ENCODE assay signal across 9 mouse cellular contexts in genomic region chr6:30508824-30509223, GRCm38 (mm10). TPM values are rescaled to one million over a fixed set of nuclear protein-coding genes. Genes with fewer than 3 reads are reported as not detected.
DNase-seq lines count a peak whose midpoint lies in the region; ATAC-seq and TF ChIP-seq lines count a peak whose summit lies in the region.
"Had no signal": no experiment of that assay in that cellular context is flagged by ENCODE, and none has a peak within 500 bp of the region (broad histone marks: within the 10 kb centered on the region; RNA-seq: fewer than 3 reads in every experiment).

No protein-coding gene starts in this region.

- no peak for TF ChIP-seq CTCF in embryonic fibroblast, embryonic 13.5 days (IDR thresholded peaks at IDR 0.05; ENCODE audit: borderline replicate concordance, insufficient read depth, low read length)

- peak overlapping the region; percentile 97 for H3K27ac ChIP-seq in lung, embryonic 15.5 days
- H3K27ac ChIP-seq in embryonic fibroblast, embryonic 13.5 days (ENCODE audit: insufficient read depth, low read length): peak overlapping the region; percentile 94
- peak overlapping the region; percentile 98 for H3K27ac ChIP-seq in limb, embryonic 10.5 days
- H3K27ac ChIP-seq in neural tube, embryonic 15.5 days (replicated peaks): peak overlapping the region; percentile 96

- no peak for TF ChIP-seq POLR2A in embryonic fibroblast, embryonic 13.5 days (IDR thresholded peaks at IDR 0.05; ENCODE audit: low read depth, low read length)

- peak overlapping the region; percentile 79 for H3K9ac ChIP-seq in lung, embryonic 15.5 days
- peak overlapping the region; percentile 68 for H3K9ac ChIP-seq in neural tube, embryonic 15.5 days (replicated peaks)

- no peaks in the 10 kb centered on the region for H3K27me3 ChIP-seq in lung, embryonic 15.5 days
- H3K27me3 ChIP-seq in limb, embryonic 10.5 days (ENCODE audit: low read depth, poor library complexity, severe bottlenecking): no peaks in the 10 kb centered on the region
- H3K27me3 ChIP-seq in neural tube, embryonic 15.5 days (replicated peaks): no peaks in the 10 kb centered on the region

- peaks cover 10% of the 10 kb centered on the region for H3K4me1 ChIP-seq in lung, embryonic 15.5 days
- no peaks in the 10 kb centered on the region for H3K4me1 ChIP-seq in embryonic fibroblast, embryonic 13.5 days (ENCODE audit: control insufficient read depth, insufficient read depth, low read length)
- H3K4me1 ChIP-seq in limb, embryonic 10.5 days: peaks cover 22% of the 10 kb centered on the region
- H3K4me1 ChIP-seq in neural tube, embryonic 15.5 days: peaks cover 7% of the 10 kb centered on the region

- H3K4me2 ChIP-seq in lung, embryonic 15.5 days: peak overlapping the region; percentile 59
- peak overlapping the region; percentile 72 for H3K4me2 ChIP-seq in neural tube, embryonic 15.5 days

- no peak for DNase-seq in lung, adult 18-20 months
- no peak for DNase-seq in limb, embryonic 10.5 days (ENCODE audit: low spot score)
- no peak for DNase-seq in cerebellum, postnatal 36 days
- no peak for DNase-seq in cerebellum, adult 9-11 months
- no peak for DNase-seq in layer of hippocampus, postnatal 10 days (ENCODE audit: low spot score in 2 of 2)

- no peak for ATAC-seq in lung, embryonic 15.5 days (ENCODE audit: borderline replicate concordance, extremely low read depth, low FRiP score, low TSS enrichment)
- ATAC-seq in neural tube, embryonic 15.5 days (ENCODE audit: low FRiP score): no peak

- peaks cover 19% of the 10 kb centered on the region for H3K36me3 ChIP-seq in lung, embryonic 15.5 days
- H3K36me3 ChIP-seq in limb, embryonic 10.5 days: peaks cover 37% of the 10 kb centered on the region
- peaks cover 4% of the 10 kb centered on the region; the same call in 1 of the 2 replicates for H3K36me3 ChIP-seq in neural tube, embryonic 15.5 days

- 9% methylated on average over 2 of the region's 2 CpGs for WGBS in lung, embryonic 15.5 days
- 12% methylated on average over 2 of the region's 2 CpGs for whole genome bisulfite sequencing in limb, embryonic 10.5 days
- 3% methylated on average over 2 of the region's 2 CpGs for WGBS in neural tube, embryonic 15.5 days

- H3K9me3 ChIP-seq in lung, embryonic 15.5 days: no peaks in the 10 kb centered on the region
- H3K9me3 ChIP-seq in limb, embryonic 10.5 days (replicated peaks): no peaks in the 10 kb centered on the region
- H3K9me3 ChIP-seq in neural tube, embryonic 15.5 days (replicated peaks): no peaks in the 10 kb centered on the region

- peak overlapping the region; percentile 54 for H3K4me3 ChIP-seq in lung, embryonic 15.5 days
- H3K4me3 ChIP-seq in embryonic fibroblast, embryonic 13.5 days (ENCODE audit: insufficient read depth, low read length): peak overlapping the region; percentile 73
- peak overlapping the region; percentile 65 for H3K4me3 ChIP-seq in limb, embryonic 10.5 days
- peak overlapping the region; percentile 58 for H3K4me3 ChIP-seq in neural tube, embryonic 15.5 days (replicated peaks)

RNA-seq across cellular contexts. Expression of gene Tmem209, which starts 0.8 kb away (rescaled TPM):
- polyA plus RNA-seq in lung, embryonic 15.5 days (2015; fragmentation: Nextera tagmentation; extraction: Ambion mirVana): 35.3 and 39.6 TPM in 2 replicates
- 68.8 and 84.7 TPM in 2 replicates for polyA plus RNA-seq in embryonic fibroblast, embryonic 13.5 days (2011; ENCODE audit: insufficient read length, low read depth, missing spikeins)
- polyA plus RNA-seq in limb, embryonic 10.5 days (2016; fragmentation: Nextera tagmentation; extraction: Ambion mirVana): 45.7 and 51.6 TPM in 2 replicates
- 21.1 and 29.6 TPM in 2 replicates for polyA plus RNA-seq in neural tube, embryonic 15.5 days (2015; fragmentation: Nextera tagmentation; extraction: Ambion mirVana)
- total RNA-seq in layer of hippocampus, postnatal 10 days (2021): 10 to 100 TPM; 16.2 to 19.4 TPM

RNA-seq across cellular contexts. Expression of gene Ssmem1, which starts 0.8 kb away (rescaled TPM):
- 0.12 TPM in 1 of 2 replicates, not detected in the other for polyA plus RNA-seq in lung, embryonic 15.5 days (2015; fragmentation: Nextera tagmentation; extraction: Ambion mirVana)
- polyA plus RNA-seq in embryonic fibroblast, embryonic 13.5 days (2011; ENCODE audit: insufficient read length, low read depth, missing spikeins): not detected in 2 replicates
- 0.38 and 0.59 TPM in 2 replicates for polyA plus RNA-seq in limb, embryonic 10.5 days (2016; fragmentation: Nextera tagmentation; extraction: Ambion mirVana)
- polyA plus RNA-seq in neural tube, embryonic 15.5 days (2015; fragmentation: Nextera tagmentation; extraction: Ambion mirVana): not detected in 2 replicates
- 1 to 10 TPM in 1 of 2 experiments, under 1 TPM in 1; 0.83 to 1.1 TPM for total RNA-seq in layer of hippocampus, postnatal 10 days (2021)

RNA-seq across cellular contexts. Expression of gene Cpa2, which starts 32.6 kb away (rescaled TPM):
- 6.6 and 10.5 TPM in 2 replicates for polyA plus RNA-seq in lung, embryonic 15.5 days (2015; fragmentation: Nextera tagmentation; extraction: Ambion mirVana)
- 1.2 TPM in 1 of 2 replicates, not detected in the other for polyA plus RNA-seq in embryonic fibroblast, embryonic 13.5 days (2011; ENCODE audit: insufficient read length, low read depth, missing spikeins)
- 109 and 110 TPM in 2 replicates for polyA plus RNA-seq in limb, embryonic 10.5 days (2016; fragmentation: Nextera tagmentation; extraction: Ambion mirVana)
- 11.3 and 20.3 TPM in 2 replicates for polyA plus RNA-seq in neural tube, embryonic 15.5 days (2015; fragmentation: Nextera tagmentation; extraction: Ambion mirVana)
- total RNA-seq in layer of hippocampus, postnatal 10 days (2021): 1 to 10 TPM; 2.6 to 3.2 TPM

RNA-seq across cellular contexts. Expression of gene Cpa4, which starts 59.3 kb away (rescaled TPM):
- 0.13 and 0.15 TPM in 2 replicates for polyA plus RNA-seq in lung, embryonic 15.5 days (2015; fragmentation: Nextera tagmentation; extraction: Ambion mirVana)
- 1.5 and 2.1 TPM in 2 replicates for polyA plus RNA-seq in embryonic fibroblast, embryonic 13.5 days (2011; ENCODE audit: insufficient read length, low read depth, missing spikeins)
- polyA plus RNA-seq in limb, embryonic 10.5 days (2016; fragmentation: Nextera tagmentation; extraction: Ambion mirVana): 1.1 and 1.4 TPM in 2 replicates
- polyA plus RNA-seq in neural tube, embryonic 15.5 days (2015; fragmentation: Nextera tagmentation; extraction: Ambion mirVana): 0.54 and 0.75 TPM in 2 replicates
- total RNA-seq in layer of hippocampus, postnatal 10 days (2021): not detected
- total RNA-seq: layer of hippocampus, adult 18-20 months had no signal
